Mouse (Mus musculus): ENCODE measurements around the gene Dgkb. TPM values are rescaled to one million over a fixed set of nuclear protein-coding genes. Genes with fewer than 3 reads are reported as not detected.

Gene Dgkb
- polyA plus RNA-seq, 1 experiment, result 1.1 TPM

GRCm38 (mm10) chr12:38468605-38469004 lies 651.1 kb downstream of the Dgkb start:
- Histone ChIP-seq H3K27ac (ENCODE audit: insufficient read depth, low read depth, low read length) (no peak overlapping the region), H3K4me1 (ENCODE audit: control insufficient read depth, insufficient read depth, insufficient read length, low read length) (no peaks in the 10 kb centered on the region), H3K4me3 (ENCODE audit: low read depth, low read length) (no peak overlapping the region), H3K27me3 (ENCODE audit: control insufficient read depth, insufficient read depth, low read length) (no peaks in the 10 kb centered on the region), H3K36me3 (ENCODE audit: control insufficient read depth, insufficient read depth, low read length) (no peaks in the 10 kb centered on the region)
- TF ChIP-seq POLR2A (IDR thresholded peaks at IDR 0.05; ENCODE audit: low read depth, low read length), result no peak
- no peak for TF ChIP-seq CTCF (IDR thresholded peaks at IDR 0.05; ENCODE audit: extremely low read depth, insufficient read length, insufficient replicate concordance, low read depth, low read length)

GRCm38 (mm10) chr12:38497229-38497628 lies 679.7 kb downstream of the Dgkb start:
- Histone ChIP-seq H3K36me3 (ENCODE audit: control insufficient read depth, insufficient read depth, low read length) (no peaks in the 10 kb centered on the region), H3K4me3 (ENCODE audit: low read depth, low read length) (no peak overlapping the region), H3K27ac (ENCODE audit: insufficient read depth, low read depth, low read length) (no peak overlapping the region), H3K4me1 (ENCODE audit: control insufficient read depth, insufficient read depth, insufficient read length, low read length) (no peaks in the 10 kb centered on the region), H3K27me3 (ENCODE audit: control insufficient read depth, insufficient read depth, low read length) (no peaks in the 10 kb centered on the region)
- TF ChIP-seq CTCF (IDR thresholded peaks at IDR 0.05; ENCODE audit: extremely low read depth, insufficient read length, insufficient replicate concordance, low read depth, low read length), result no peak
- WGBS, result 82% methylated on average over 2 of the region's 2 CpGs

GRCm38 (mm10) chr12:38500931-38501330 lies 683.4 kb downstream of the Dgkb start:
- WGBS, result 63% methylated on average over 3 of the region's 3 CpGs
- TF ChIP-seq CTCF (IDR thresholded peaks at IDR 0.05; ENCODE audit: extremely low read depth, insufficient read length, insufficient replicate concordance, low read depth, low read length), result no peak
- no peak for TF ChIP-seq POLR2A (IDR thresholded peaks at IDR 0.05; ENCODE audit: low read depth, low read length)
- Histone ChIP-seq H3K4me3 (ENCODE audit: low read depth, low read length) (no peak overlapping the region), H3K27me3 (ENCODE audit: control insufficient read depth, insufficient read depth, low read length) (no peaks in the 10 kb centered on the region), H3K36me3 (ENCODE audit: control insufficient read depth, insufficient read depth, low read length) (no peaks in the 10 kb centered on the region), H3K4me1 (ENCODE audit: control insufficient read depth, insufficient read depth, insufficient read length, low read length) (no peaks in the 10 kb centered on the region), H3K27ac (ENCODE audit: insufficient read depth, low read depth, low read length) (no peak overlapping the region)

- H3K4me3 ChIP-seq (ENCODE audit: low read depth, low read length), result no peak overlapping the region
Measured at GRCm38 (mm10) chr12:38508195-38508594, 690.7 kb downstream of the Dgkb start.

GRCm38 (mm10) chr12:38545431-38545830 lies 727.9 kb downstream of the Dgkb start:
- Histone ChIP-seq H3K27me3 (ENCODE audit: control insufficient read depth, insufficient read depth, low read length) (no peaks in the 10 kb centered on the region), H3K36me3 (ENCODE audit: control insufficient read depth, insufficient read depth, low read length) (no peaks in the 10 kb centered on the region), H3K27ac (ENCODE audit: insufficient read depth, low read depth, low read length) (no peak overlapping the region), H3K4me1 (ENCODE audit: control insufficient read depth, insufficient read depth, insufficient read length, low read length) (no peaks in the 10 kb centered on the region), H3K4me3 (ENCODE audit: low read depth, low read length) (no peak overlapping the region)
- TF ChIP-seq CTCF (IDR thresholded peaks at IDR 0.05; ENCODE audit: extremely low read depth, insufficient read length, insufficient replicate concordance, low read depth, low read length) (no peak), POLR2A (IDR thresholded peaks at IDR 0.05; ENCODE audit: low read depth, low read length) (no peak)
- WGBS, result 70% methylated on average over 4 of the region's 4 CpGs

More at GRCm38 (mm10) chr12:38508195-38508594, 690.7 kb downstream of the Dgkb start:
- Histone ChIP-seq H3K27me3 (ENCODE audit: control insufficient read depth, insufficient read depth, low read length) (no peaks in the 10 kb centered on the region), H3K4me1 (ENCODE audit: control insufficient read depth, insufficient read depth, insufficient read length, low read length) (no peaks in the 10 kb centered on the region), H3K36me3 (ENCODE audit: control insufficient read depth, insufficient read depth, low read length) (no peaks in the 10 kb centered on the region), H3K27ac (ENCODE audit: insufficient read depth, low read depth, low read length) (no peak overlapping the region)
- TF ChIP-seq CTCF (IDR thresholded peaks at IDR 0.05; ENCODE audit: extremely low read depth, insufficient read length, insufficient replicate concordance, low read depth, low read length) (no peak), POLR2A (IDR thresholded peaks at IDR 0.05; ENCODE audit: low read depth, low read length) (no peak)
- WGBS, result 80% methylated on average over 1 of the region's 1 CpGs

- no peak for TF ChIP-seq POLR2A (IDR thresholded peaks at IDR 0.05; ENCODE audit: low read depth, low read length)
- TF ChIP-seq CTCF (IDR thresholded peaks at IDR 0.05; ENCODE audit: extremely low read depth, insufficient read length, insufficient replicate concordance, low read depth, low read length), result no peak
Measured at GRCm38 (mm10) chr12:38577141-38577540, 759.6 kb downstream of the Dgkb start.

GRCm38 (mm10) chr12:38579191-38579817 lies 761.8 kb downstream of the Dgkb start:
- no peaks in the 10 kb centered on the region for H3K4me1 ChIP-seq (ENCODE audit: control insufficient read depth, insufficient read depth, insufficient read length, low read length)
- no peak overlapping the region for H3K4me3 ChIP-seq (ENCODE audit: low read depth, low read length)
- no peaks in the 10 kb centered on the region for H3K27me3 ChIP-seq (ENCODE audit: control insufficient read depth, insufficient read depth, low read length)
- no peak overlapping the region for H3K27ac ChIP-seq (ENCODE audit: insufficient read depth, low read depth, low read length)
- H3K36me3 ChIP-seq (ENCODE audit: control insufficient read depth, insufficient read depth, low read length), result no peaks in the 10 kb centered on the region
- WGBS, result 64% methylated on average over 5 of the region's 5 CpGs
- TF ChIP-seq CTCF (IDR thresholded peaks at IDR 0.05; ENCODE audit: extremely low read depth, insufficient read length, insufficient replicate concordance, low read depth, low read length), result no peak

More at GRCm38 (mm10) chr12:38577141-38577540, 759.6 kb downstream of the Dgkb start:
- no peak overlapping the region for H3K4me3 ChIP-seq (ENCODE audit: low read depth, low read length)
- no peaks in the 10 kb centered on the region for H3K36me3 ChIP-seq (ENCODE audit: control insufficient read depth, insufficient read depth, low read length)
- 67% methylated on average over 6 of the region's 6 CpGs for WGBS
- no peaks in the 10 kb centered on the region for H3K27me3 ChIP-seq (ENCODE audit: control insufficient read depth, insufficient read depth, low read length)
- no peak overlapping the region for H3K27ac ChIP-seq (ENCODE audit: insufficient read depth, low read depth, low read length)
- no peaks in the 10 kb centered on the region for H3K4me1 ChIP-seq (ENCODE audit: control insufficient read depth, insufficient read depth, insufficient read length, low read length)

Data from small intestine, adult 2 months (tissue).